Mouse (Mus musculus): Measurements from ENCODE around the gene Colca2.

Colca2 gene

GRCm38 (mm10) chr9:51278500-51279381 is at the start of gene Colca2:
Gene Colca2 (minus strand): TSS chr9:51278569.
- DNase-seq = peak; percentile 6

- no peak for DNase-seq
Observed at GRCm38 (mm10) chr9:51327555-51327903, 49.2 kb upstream of the Colca2 start.

- DNase-seq = no peak
Observed at GRCm38 (mm10) chr9:51326619-51327554, 48.5 kb upstream of the Colca2 start.

- no peak for DNase-seq
Observed at GRCm38 (mm10) chr9:51324406-51325065, 46.2 kb upstream of the Colca2 start.

GRCm38 (mm10) chr9:51320096-51320495 is 41.7 kb upstream of the Colca2 start:
- no peak for DNase-seq

- DNase-seq = no peak
Observed at GRCm38 (mm10) chr9:51318246-51318645, 39.9 kb upstream of the Colca2 start.

GRCm38 (mm10) chr9:51317322-51317721 is 39.0 kb upstream of the Colca2 start:
- DNase-seq = no peak

- DNase-seq = no peak
Observed at GRCm38 (mm10) chr9:51315402-51316063, 37.2 kb upstream of the Colca2 start.

GRCm38 (mm10) chr9:51312554-51313317 is 34.4 kb upstream of the Colca2 start:
- DNase-seq = no peak

- no peak for DNase-seq
Observed at GRCm38 (mm10) chr9:51310515-51310914, 32.1 kb upstream of the Colca2 start.

GRCm38 (mm10) chr9:51306351-51306750 is 28.0 kb upstream of the Colca2 start:
- DNase-seq = no peak

GRCm38 (mm10) chr9:51305146-51305545 is 26.8 kb upstream of the Colca2 start:
- no peak for DNase-seq

GRCm38 (mm10) chr9:51303980-51304379 is 25.6 kb upstream of the Colca2 start:
- no peak for DNase-seq

- DNase-seq = no peak
Observed at GRCm38 (mm10) chr9:51293541-51293940, 15.2 kb upstream of the Colca2 start.

GRCm38 (mm10) chr9:51292674-51293073 is 14.3 kb upstream of the Colca2 start:
- DNase-seq = peak; percentile 61

GRCm38 (mm10) chr9:51290980-51291379 is 12.6 kb upstream of the Colca2 start:
- DNase-seq = no peak

GRCm38 (mm10) chr9:51286079-51286478 is 7.7 kb upstream of the Colca2 start:
- DNase-seq = no peak

GRCm38 (mm10) chr9:51277834-51278498 is 403 bp downstream of the Colca2 start:
- DNase-seq = no peak

GRCm38 (mm10) chr9:51274678-51275077 is 3.7 kb downstream of the Colca2 start:
- DNase-seq = no peak

GRCm38 (mm10) chr9:51273581-51274154 is 4.7 kb downstream of the Colca2 start:
- no peak for DNase-seq

GRCm38 (mm10) chr9:51272102-51272501 is 6.3 kb downstream of the Colca2 start:
- DNase-seq = no peak

All from cerebellum, adult 11 months (tissue).